Mouse (Mus musculus): Measurements from ENCODE around the gene Map3k19. TPM values are rescaled to one million over a fixed set of nuclear protein-coding genes. Genes with fewer than 3 reads are reported as not detected.

Map3k19 gene
- polyA plus RNA-seq, 1 experiment from 2014 or later = 0.05 TPM

DNA sequence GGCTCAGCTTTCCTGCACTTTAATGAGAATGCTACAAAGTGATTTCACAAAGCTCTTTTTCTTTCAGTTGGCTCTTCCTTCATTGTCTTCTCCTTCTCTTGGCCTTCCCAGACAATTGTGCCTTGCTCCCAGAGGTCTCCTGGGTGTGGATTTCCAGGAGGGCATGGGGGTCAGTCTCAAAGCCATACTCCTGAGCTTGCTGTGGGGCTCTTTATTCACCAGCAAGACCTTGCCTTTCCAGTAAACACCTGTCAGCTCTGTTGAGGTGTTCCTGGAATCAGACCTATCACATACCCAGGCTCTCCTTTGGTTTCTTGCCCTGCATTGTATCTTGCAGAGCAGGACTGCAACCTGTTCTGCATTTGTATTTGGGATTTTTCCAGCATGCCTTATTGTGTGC lies 71.0 kb downstream of the Map3k19 start:
- ATAC-seq (ENCODE audit: insufficient read depth) (no peak), DNase-seq (no peak)
- H3K9me3 ChIP-seq (ENCODE audit: low read depth, low read length) = no peaks in the 10 kb centered on the region
- H3K27ac ChIP-seq (ENCODE audit: low read depth) = no peak overlapping the region
- no peak overlapping the region for H3K9ac ChIP-seq
- H3K4me2 ChIP-seq = no peak overlapping the region
- H3K4me1 ChIP-seq (ENCODE audit: insufficient read depth) = no peaks in the 10 kb centered on the region
- H3K36me3 ChIP-seq (ENCODE audit: insufficient read depth) = peaks cover 1% of the 10 kb centered on the region; the same call in 1 of the 2 replicates
- no peaks in the 10 kb centered on the region for H3K27me3 ChIP-seq (ENCODE audit: insufficient read depth, low read length)
- no peak for TF ChIP-seq CTCF (IDR thresholded peaks at IDR 0.05; ENCODE audit: low read depth)
- no peak overlapping the region for H3K4me3 ChIP-seq (ENCODE audit: low read depth, low read length)

DNA sequence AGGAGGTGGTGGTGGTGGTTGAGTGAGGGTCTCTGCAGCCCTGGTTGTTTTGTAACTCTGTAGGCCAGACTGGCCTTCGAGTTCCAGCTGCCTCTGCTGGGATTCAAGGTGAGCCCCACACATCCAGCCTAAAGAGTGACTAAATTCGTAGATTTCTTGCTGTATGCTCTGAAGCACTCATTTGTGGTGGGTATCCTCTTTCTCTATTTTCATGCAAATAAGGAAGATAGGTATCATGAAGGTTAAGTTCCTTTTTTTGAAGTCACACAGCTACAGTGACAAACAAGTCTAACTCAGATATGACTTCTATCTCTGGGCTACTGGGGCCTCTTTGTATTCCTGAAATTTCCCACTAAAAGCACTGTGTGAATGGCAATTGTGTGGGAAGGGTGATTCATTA lies 74.0 kb downstream of the Map3k19 start:
- ATAC-seq (ENCODE audit: insufficient read depth) = no peak

GRCm38 (mm10) chr1:127780142-127780541 lies 74.7 kb downstream of the Map3k19 start:
- DNase-seq = no peak
- WGBS = 34% methylated on average over 3 of the region's 3 CpGs
- H3K4me2 ChIP-seq = no peak overlapping the region
- H3K27me3 ChIP-seq (ENCODE audit: insufficient read depth, low read length) = no peaks in the 10 kb centered on the region
- H3K36me3 ChIP-seq (ENCODE audit: insufficient read depth) = peaks cover 9% of the 10 kb centered on the region
- TF ChIP-seq CTCF (IDR thresholded peaks at IDR 0.05; ENCODE audit: low read depth) = no peak
- H3K9me3 ChIP-seq (ENCODE audit: low read depth, low read length) = no peaks in the 10 kb centered on the region
- no peak overlapping the region for H3K27ac ChIP-seq (ENCODE audit: low read depth)
- 0 out of 2 replicates have a peak, but pooled peaks cover 4% of the 10 kb centered on the region for H3K4me1 ChIP-seq (ENCODE audit: insufficient read depth)
- no peak overlapping the region for H3K4me3 ChIP-seq (ENCODE audit: low read depth, low read length)
- no peak for ATAC-seq (ENCODE audit: insufficient read depth)
- H3K9ac ChIP-seq = no peak overlapping the region

More for the DNA sequence above, 74.0 kb downstream of the Map3k19 start:
- Histone ChIP-seq H3K4me2 (no peak overlapping the region), H3K36me3 (ENCODE audit: insufficient read depth) (peaks cover 9% of the 10 kb centered on the region), H3K9ac (no peak overlapping the region), H3K27ac (ENCODE audit: low read depth) (no peak overlapping the region), H3K9me3 (ENCODE audit: low read depth, low read length) (no peaks in the 10 kb centered on the region), H3K27me3 (ENCODE audit: insufficient read depth, low read length) (no peaks in the 10 kb centered on the region), H3K4me3 (ENCODE audit: low read depth, low read length) (no peak overlapping the region), H3K4me1 (ENCODE audit: insufficient read depth) (0 out of 2 replicates have a peak, but pooled peaks cover 4% of the 10 kb centered on the region)
- WGBS = 65% methylated on average over 2 of the region's 2 CpGs
- DNase-seq = no peak
- no peak for TF ChIP-seq CTCF (IDR thresholded peaks at IDR 0.05; ENCODE audit: low read depth)

DNA sequence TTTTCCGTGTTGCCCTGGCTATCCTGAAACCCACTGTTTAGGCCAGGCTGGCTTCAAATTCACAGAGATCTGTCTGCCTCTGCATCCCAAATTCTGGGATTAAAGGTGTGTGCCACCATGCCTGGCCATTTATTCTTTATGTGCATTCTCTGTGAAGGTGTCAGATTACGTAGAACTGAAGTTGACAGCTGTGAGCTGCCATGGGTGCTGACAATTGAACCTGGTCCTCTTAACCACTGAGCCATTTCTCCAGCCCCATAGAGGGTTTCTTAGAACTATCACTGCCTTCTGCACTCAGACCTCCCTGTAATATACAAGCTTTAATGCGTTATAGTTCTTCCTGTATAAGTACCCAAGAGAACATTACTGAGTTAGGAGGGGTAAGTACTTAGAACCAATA lies 76.2 kb downstream of the Map3k19 start:
- Histone ChIP-seq H3K9me3 (ENCODE audit: low read depth, low read length) (no peaks in the 10 kb centered on the region), H3K27ac (ENCODE audit: low read depth) (no peak overlapping the region), H3K4me1 (ENCODE audit: insufficient read depth) (0 out of 2 replicates have a peak, but pooled peaks cover 4% of the 10 kb centered on the region), H3K36me3 (ENCODE audit: insufficient read depth) (peaks cover 9% of the 10 kb centered on the region), H3K9ac (no peak overlapping the region), H3K27me3 (ENCODE audit: insufficient read depth, low read length) (no peaks in the 10 kb centered on the region), H3K4me3 (ENCODE audit: low read depth, low read length) (no peak overlapping the region), H3K4me2 (no peak overlapping the region)
- no peak for DNase-seq
- 85% methylated on average over 3 of the region's 3 CpGs for WGBS
- ATAC-seq (ENCODE audit: insufficient read depth) = no peak
- TF ChIP-seq CTCF (IDR thresholded peaks at IDR 0.05; ENCODE audit: low read depth) = no peak

GRCm38 (mm10) chr1:127776246-127776645 lies 78.6 kb downstream of the Map3k19 start:
- H3K27me3 ChIP-seq (ENCODE audit: insufficient read depth, low read length) = no peaks in the 10 kb centered on the region

DNA sequence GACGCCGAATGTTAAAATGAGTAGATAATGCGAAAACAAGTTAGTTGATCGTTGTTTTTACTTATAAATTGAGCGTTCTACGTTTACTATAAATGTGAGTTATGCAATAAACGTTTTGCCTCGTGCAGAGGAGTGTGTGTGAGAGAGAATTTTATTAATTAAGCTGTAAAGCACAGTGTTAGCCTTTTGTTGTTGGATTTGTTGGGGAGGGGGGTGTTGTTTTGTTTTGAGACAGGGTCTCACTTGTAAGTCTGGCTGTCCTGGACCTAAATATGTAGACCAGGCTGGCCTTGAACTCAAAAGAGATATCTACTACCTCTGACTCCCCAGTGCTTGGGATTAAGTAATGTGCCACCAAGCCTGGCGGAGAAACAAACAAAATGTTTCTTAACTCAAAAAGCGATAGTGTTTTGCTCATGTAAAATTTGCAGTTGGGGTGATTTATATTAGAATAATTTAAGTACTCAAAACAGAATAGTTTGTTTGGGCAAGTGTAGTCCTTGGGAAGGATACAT lies 79.6 kb downstream of the Map3k19 start:
- H3K27me3 ChIP-seq (ENCODE audit: insufficient read depth, low read length) = no peaks in the 10 kb centered on the region
- H3K4me3 ChIP-seq (ENCODE audit: low read depth, low read length) = peak overlapping the region; percentile 72
- TF ChIP-seq CTCF (IDR thresholded peaks at IDR 0.05; ENCODE audit: low read depth) = no peak
- peaks cover 9% of the 10 kb centered on the region for H3K36me3 ChIP-seq (ENCODE audit: insufficient read depth)
- H3K4me2 ChIP-seq = peak overlapping the region; percentile 89
- ATAC-seq (ENCODE audit: insufficient read depth) (no peak), DNase-seq (no peak)
- H3K27ac ChIP-seq (ENCODE audit: low read depth) = no peak overlapping the region
- H3K9ac ChIP-seq = peak overlapping the region; percentile 86
- WGBS = 6% methylated on average over 10 of the region's 10 CpGs
- no peaks in the 10 kb centered on the region for H3K9me3 ChIP-seq (ENCODE audit: low read depth, low read length)
- 0 out of 2 replicates have a peak, but pooled peaks cover 4% of the 10 kb centered on the region for H3K4me1 ChIP-seq (ENCODE audit: insufficient read depth)

More at GRCm38 (mm10) chr1:127776246-127776645, 78.6 kb downstream of the Map3k19 start:
- Histone ChIP-seq H3K4me2 (peak overlapping the region; percentile 89), H3K9ac (peak overlapping the region; percentile 10; the same call in 1 of the 2 replicates), H3K36me3 (ENCODE audit: insufficient read depth) (peaks cover 9% of the 10 kb centered on the region), H3K4me3 (ENCODE audit: low read depth, low read length) (peak overlapping the region; percentile 72), H3K4me1 (ENCODE audit: insufficient read depth) (0 out of 2 replicates have a peak, but pooled peaks cover 4% of the 10 kb centered on the region), H3K9me3 (ENCODE audit: low read depth, low read length) (no peaks in the 10 kb centered on the region), H3K27ac (ENCODE audit: low read depth) (no peak overlapping the region)
- peak; percentile 14 for DNase-seq
- WGBS = 41% methylated on average over 6 of the region's 6 CpGs
- ATAC-seq (ENCODE audit: insufficient read depth) = no peak
- no peak for TF ChIP-seq CTCF (IDR thresholded peaks at IDR 0.05; ENCODE audit: low read depth)

DNA sequence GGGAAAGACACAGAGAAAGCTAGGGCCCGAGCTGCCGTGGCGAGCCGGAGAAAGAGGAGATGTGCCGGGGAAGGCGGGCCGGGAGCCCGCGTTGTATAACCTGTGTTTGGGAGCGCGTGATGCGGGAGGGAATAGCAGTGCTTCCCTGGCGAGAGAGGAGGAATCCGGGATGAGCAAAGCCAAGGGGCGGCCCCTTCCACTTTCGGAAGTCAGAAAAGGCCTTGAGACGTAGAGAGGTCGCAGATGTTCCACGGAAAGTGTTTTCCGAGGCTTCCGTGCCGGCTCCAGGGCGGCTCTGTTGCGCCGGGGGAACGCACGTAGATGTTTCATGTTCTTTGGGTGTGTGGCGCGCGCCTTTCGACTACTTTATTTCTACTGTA lies 80.3 kb downstream of the Map3k19 start:
- H3K27me3 ChIP-seq (ENCODE audit: insufficient read depth, low read length) = no peaks in the 10 kb centered on the region
- H3K4me3 ChIP-seq (ENCODE audit: low read depth, low read length) = peak overlapping the region; percentile 72
- DNase-seq (peak; percentile 67), ATAC-seq (ENCODE audit: insufficient read depth) (peak; percentile 55)
- peak overlapping the region; percentile 86 for H3K9ac ChIP-seq
- H3K36me3 ChIP-seq (ENCODE audit: insufficient read depth) = peaks cover 9% of the 10 kb centered on the region
- no peak for TF ChIP-seq CTCF (IDR thresholded peaks at IDR 0.05; ENCODE audit: low read depth)
- 0 out of 2 replicates have a peak, but pooled peaks cover 4% of the 10 kb centered on the region for H3K4me1 ChIP-seq (ENCODE audit: insufficient read depth)
- WGBS = under 1% methylated on average over 31 of the region's 31 CpGs
- no peaks in the 10 kb centered on the region for H3K9me3 ChIP-seq (ENCODE audit: low read depth, low read length)
- H3K4me2 ChIP-seq = peak overlapping the region; percentile 89
- peak overlapping the region; percentile 93 for H3K27ac ChIP-seq (ENCODE audit: low read depth)
